Mouse (Mus musculus) brain, embryonic 14.5 days (tissue): ENCODE data around the gene Camta1. TPM values are rescaled to one million over a fixed set of nuclear protein-coding genes. Genes with fewer than 3 reads are reported as not detected.

Source experiments
- DNase-seq: peaks from one replicate; pipeline ENCODE4 v3.0.0-alpha.2; 2011; ENCODE audit warnings: low read depth
- CTCF ChIP-seq: fragments of 200-500 bp; IDR thresholded peaks from 2 replicates; pipeline ENCODE4 v1.5.1; 2012; ENCODE audit warnings: inconsistent platforms, mild to moderate bottlenecking, moderate library complexity, borderline replicate concordance; ENCODE audit not compliant: insufficient read depth, insufficient read length; ENCODE audit errors: extremely low read depth
- POLR2A ChIP-seq: fragments of 200-500 bp; IDR thresholded peaks from 2 replicates; pipeline ENCODE4 v1.6.1; 2012; ENCODE audit warnings: mild to moderate bottlenecking, inconsistent platforms, borderline replicate concordance; ENCODE audit not compliant: poor library complexity, insufficient read depth, insufficient read length, severe bottlenecking; ENCODE audit errors: extremely low read depth
- polyA plus RNA-seq: library from polyadenylated mRNA; depleted of rRNA; stranded (reverse); fragments of >200 nt; gene quantifications from 2 replicates; pipeline ENCODE4 v1.2.3, GENCODE M21; 2012

The Camta1 gene
- polyA plus RNA-seq, 1 experiment = 92.9 TPM

GRCm38 (mm10) chr4:151498481-151499276, 363.0 kb downstream of the Camta1 start:
- DNase-seq = no peak
- TF ChIP-seq CTCF (peak; percentile 19; the same call in 1 of the 2 replicates), POLR2A (no peak)

GRCm38 (mm10) chr4:151496581-151496980, 365.1 kb downstream of the Camta1 start:
- TF ChIP-seq CTCF (no peak), POLR2A (no peak)
- DNase-seq = no peak

DNA sequence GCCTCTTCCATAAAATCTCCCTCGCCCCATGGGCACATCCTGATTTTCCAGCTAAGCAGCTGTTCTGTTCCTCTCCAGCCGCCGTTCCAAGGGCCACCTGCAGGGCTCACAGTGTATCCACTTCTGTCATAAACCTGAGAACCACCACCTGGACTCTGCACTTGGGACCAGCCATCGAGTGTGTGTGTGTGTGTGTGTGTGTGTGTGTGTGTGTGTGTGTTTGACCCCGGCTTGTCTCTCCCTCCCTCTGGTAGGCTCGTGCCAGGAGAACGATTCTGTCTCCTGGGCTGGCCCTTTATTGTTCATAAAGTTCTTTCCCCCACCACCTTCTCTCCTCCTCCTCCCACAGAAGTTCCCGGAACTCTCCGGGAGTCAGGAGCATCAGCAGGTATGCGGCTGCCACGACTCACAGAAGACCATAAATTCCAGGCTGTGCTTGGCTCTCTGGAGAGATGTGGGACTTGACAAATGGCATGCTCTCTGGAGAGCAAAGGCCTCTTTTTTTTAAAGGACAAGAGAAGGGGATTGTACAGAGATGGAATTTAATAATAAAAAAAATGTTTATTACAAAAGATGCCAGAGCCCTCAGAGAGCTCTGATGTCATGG, 366.3 kb downstream of the Camta1 start:
- DNase-seq = no peak
- no peak for TF ChIP-seq CTCF
- no peak for TF ChIP-seq POLR2A

GRCm38 (mm10) chr4:151492786-151493185, 368.9 kb downstream of the Camta1 start:
- no peak for DNase-seq
- TF ChIP-seq CTCF (no peak), POLR2A (no peak)

GRCm38 (mm10) chr4:151483977-151484313, 377.7 kb downstream of the Camta1 start:
- no peak for DNase-seq
- TF ChIP-seq CTCF (no peak), POLR2A (no peak)

GRCm38 (mm10) chr4:151483299-151483976, 378.2 kb downstream of the Camta1 start:
- no peak for TF ChIP-seq POLR2A
- peak; percentile 97 for TF ChIP-seq CTCF
- DNase-seq = peak; percentile 96

DNA sequence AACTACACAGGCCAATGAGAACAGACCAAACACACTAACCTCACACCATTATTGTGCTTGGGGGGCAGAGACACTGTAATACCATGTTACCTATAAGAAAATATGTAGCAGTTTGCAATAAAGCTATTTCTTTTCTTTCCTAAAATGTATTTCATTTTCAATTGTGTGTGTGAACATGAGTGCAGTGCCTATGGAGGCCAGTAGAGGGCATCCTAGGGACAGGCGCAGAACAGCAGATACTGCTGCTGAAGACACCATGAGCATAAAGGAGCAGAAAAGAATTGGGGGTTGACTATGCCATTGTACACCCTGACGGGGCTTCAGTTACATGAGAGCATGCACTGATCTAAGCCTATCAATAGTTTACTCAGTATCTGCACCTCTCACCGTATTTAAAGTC, 380.7 kb downstream of the Camta1 start:
- TF ChIP-seq CTCF (peak; percentile 22; the same call in 1 of the 2 replicates), POLR2A (no peak)
- no peak for DNase-seq

GRCm38 (mm10) chr4:151477950-151478349, 383.7 kb downstream of the Camta1 start:
- no peak for DNase-seq
- TF ChIP-seq CTCF = no peak
- no peak for TF ChIP-seq POLR2A

GRCm38 (mm10) chr4:151474895-151475470, 386.7 kb downstream of the Camta1 start:
- DNase-seq = no peak
- TF ChIP-seq POLR2A (no peak), CTCF (no peak)

GRCm38 (mm10) chr4:151471886-151472285, 389.8 kb downstream of the Camta1 start:
- no peak for DNase-seq
- TF ChIP-seq POLR2A (no peak), CTCF (no peak)

DNA sequence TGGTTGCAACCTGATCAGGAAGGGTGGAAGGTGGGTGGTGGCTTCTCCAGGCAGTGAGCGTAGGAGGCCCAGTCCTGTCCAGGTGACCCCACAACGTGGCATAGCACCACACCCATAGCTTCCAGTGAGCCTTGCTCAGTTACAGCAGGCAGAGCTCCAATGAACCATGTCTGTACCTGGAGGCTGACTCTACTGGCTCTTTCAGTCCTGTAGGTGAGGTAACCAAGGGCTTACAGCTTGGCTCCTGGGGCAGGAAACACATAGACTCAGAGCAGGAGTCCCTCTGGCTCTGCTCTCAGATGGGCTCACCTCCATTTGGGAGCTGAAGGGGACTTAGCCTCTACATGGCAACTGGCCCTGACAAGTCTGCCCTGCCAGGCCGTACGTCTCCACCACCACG, 393.3 kb downstream of the Camta1 start:
- DNase-seq = no peak
- TF ChIP-seq POLR2A (no peak), CTCF (no peak)
